Mouse (Mus musculus): ENCODE data around the gene Arid3b.

DNA sequence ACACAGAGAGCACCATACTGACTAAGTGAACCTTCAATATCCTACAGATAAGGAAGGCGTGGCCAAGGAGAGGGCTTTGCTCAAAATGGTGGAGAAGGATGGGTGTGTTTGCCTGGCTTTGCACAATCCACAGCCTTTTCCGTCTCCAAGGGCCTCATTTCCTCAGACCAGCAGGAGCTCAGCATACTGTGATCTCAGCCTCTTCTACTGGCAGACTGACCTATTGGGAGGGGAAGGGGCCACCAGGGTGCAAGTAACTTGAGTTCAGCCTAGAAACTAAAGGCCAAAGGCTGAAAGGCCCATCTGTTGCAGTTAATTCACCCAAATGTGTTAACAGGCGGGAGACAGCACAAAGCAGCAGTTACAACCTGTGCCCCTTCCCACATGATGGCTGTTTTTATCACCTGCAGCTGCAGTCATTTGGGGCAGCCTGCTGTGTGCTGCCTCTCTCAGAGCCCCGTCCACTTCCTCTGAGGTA, 29.4 kb downstream of the Arid3b start:
- no peak for TF ChIP-seq CTCF (IDR thresholded peaks at IDR 0.05)
- no peak for TF ChIP-seq EP300 (IDR thresholded peaks at IDR 0.05)

All from lung, postnatal 0 days (tissue).